Mouse (Mus musculus) embryo, embryonic 10.5 days (tissue): ENCODE measurements around the gene Cmtm7.
"Not testable (repeated sequence)": the region's sequence is repeated elsewhere in the genome, so short reads cannot be mapped to it uniquely, and the experiment has no call there.

Source experiments
- DNase-seq: peaks from one replicate; pipeline ENCODE4 v3.0.0-alpha.2; 2015; ENCODE audit warnings: low spot score

The Cmtm7 gene

GRCm38 (mm10) chr9:114763341-114763740 lies 18.3 kb downstream of the Cmtm7 start:
- DNase-seq, result peak; percentile 78

DNA sequence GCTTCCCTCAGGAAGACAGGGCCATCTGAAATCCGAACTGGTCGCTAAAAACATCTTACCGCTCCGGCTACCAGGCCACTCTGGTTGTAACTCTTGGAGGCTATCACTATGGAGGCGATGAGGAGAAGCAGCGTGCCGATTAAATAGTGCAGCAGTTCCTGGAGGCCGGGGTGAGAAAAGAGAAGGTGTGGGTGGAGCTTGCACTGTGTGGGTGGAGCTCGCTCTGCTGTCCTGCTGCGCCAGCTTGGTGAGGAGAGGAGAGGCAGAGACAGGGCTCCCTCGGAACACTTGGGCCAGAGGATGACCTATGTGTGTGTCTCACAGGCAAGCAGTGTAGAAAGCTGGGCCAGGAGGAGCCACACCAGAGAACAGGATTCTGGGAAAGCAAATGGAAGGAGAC lies 19.8 kb downstream of the Cmtm7 start:
- DNase-seq, result no peak

DNA sequence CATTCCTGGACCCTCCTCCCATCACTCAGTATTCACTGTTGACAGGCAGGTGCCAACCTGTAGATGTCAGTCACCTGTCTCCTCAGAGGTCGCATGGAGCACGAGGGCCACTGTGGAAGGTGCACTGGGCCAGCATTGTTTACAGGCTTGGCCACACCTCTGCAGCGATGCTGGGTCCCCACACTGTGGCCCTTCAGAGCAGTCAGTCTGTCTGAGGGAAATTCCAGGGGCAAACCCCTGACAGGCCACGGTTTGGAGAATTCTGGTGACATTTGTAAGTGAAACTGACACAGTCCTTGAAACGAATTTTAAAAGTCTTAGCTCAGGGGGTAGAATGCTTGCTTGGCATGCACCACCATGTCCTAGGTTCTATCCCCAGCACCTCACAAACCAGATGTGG lies 21.3 kb downstream of the Cmtm7 start:
- DNase-seq, result no peak

GRCm38 (mm10) chr9:114759886-114760285 lies 21.8 kb downstream of the Cmtm7 start:
- no peak for DNase-seq

- DNase-seq, result no peak
Observed at GRCm38 (mm10) chr9:114758801-114759200, 22.9 kb downstream of the Cmtm7 start.

GRCm38 (mm10) chr9:114758272-114758671 lies 23.4 kb downstream of the Cmtm7 start:
- DNase-seq, result no peak

DNA sequence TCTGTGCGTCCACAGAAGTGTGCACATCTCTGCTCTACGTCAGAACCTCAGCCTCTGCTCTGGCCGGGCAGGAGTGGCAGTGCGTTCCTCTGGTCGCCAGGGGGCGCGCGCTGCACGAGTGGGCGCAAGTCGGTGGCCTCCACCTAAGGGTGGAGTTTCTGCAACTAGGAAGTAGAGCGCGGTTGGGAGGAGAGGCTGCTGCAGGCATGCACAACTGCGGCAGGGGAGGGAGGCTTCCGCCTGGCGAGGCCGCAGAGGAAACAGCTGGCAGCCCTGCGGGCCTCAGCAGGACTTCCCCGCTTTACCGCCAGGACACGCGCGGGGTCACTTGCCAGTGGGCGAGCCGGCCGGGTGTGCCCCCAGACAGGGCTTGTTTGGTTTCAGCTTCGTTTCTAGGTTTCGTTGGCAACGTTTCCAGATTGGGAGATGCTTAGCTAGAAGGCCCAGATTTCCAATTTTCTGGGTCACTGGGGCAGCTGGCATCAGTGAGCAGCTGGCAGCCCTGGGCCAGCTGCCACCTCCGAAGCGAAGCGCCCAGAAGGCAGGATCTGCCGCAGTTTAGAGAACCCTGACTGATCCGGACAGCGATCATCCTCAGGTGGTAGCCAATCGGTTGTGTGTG lies 28.7 kb downstream of the Cmtm7 start:
- DNase-seq, result peak; percentile 89

DNA sequence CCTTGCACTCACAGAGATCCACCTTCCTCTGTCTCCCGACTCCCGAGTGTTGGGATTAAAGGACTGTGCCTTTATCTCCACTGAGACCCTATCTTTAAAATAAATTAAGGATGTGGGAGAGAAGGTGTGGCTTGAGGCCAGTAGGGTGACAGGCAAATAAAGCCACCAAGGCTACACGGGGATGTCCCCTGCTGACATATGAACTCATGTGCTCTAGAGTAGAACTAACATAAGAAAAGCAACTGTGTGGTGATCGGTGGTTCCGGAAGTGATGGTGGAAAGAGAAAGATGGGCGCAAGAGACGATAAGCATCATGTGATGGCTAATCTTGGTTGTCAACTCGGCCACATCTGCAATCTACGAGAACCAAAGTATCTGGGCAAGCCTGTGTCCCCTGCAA lies 29.3 kb downstream of the Cmtm7 start:
- DNase-seq, result no peak

- DNase-seq, result no peak
Observed at GRCm38 (mm10) chr9:114751582-114751981, 30.1 kb downstream of the Cmtm7 start.

- no peak for DNase-seq
Observed at GRCm38 (mm10) chr9:114747466-114747865, 34.2 kb downstream of the Cmtm7 start.

DNA sequence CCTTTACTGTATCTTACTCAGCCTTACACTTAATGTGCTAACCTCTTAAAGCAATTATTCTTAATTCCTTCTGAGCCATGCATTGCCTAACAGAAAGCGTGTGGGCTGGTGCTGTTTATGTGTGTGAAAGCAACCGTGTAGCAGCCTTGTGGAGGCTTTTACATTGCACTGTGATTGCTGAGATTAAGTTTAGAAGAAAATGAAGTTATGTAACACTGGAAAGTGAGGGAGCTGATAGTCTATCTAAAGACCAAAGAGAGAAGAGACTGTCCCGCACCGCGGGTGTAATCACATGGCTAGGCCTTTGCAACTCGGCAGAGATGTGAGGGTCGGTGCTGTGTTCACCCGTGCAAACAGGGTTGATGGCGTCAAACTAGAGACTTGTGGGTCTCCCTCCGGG lies 34.6 kb downstream of the Cmtm7 start:
- DNase-seq, result no peak

DNA sequence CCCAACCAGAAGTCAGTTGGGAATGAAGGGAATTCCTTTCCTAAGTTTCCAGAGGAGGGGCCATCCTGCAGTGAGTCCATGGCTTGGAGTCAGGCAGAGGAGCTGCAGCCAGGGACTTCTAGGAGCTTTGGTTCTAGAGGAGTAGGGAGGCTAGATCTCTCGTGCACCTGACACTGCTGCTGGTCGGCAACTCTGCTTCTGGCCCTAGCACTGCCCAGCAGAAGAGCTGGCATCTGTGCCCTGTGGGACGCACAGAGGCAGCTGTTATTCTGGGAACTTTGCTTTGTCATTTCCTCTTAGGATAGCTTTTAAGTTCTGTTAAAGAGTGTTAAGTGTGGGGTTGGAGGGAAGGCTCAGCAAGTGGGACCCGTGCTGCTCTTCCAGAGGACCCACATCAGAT lies 36.0 kb downstream of the Cmtm7 start:
- no peak for DNase-seq

GRCm38 (mm10) chr9:114745163-114745562 lies 36.5 kb downstream of the Cmtm7 start:
- DNase-seq, result no peak

- no peak for DNase-seq
Observed at GRCm38 (mm10) chr9:114742731-114743130, 38.9 kb downstream of the Cmtm7 start.

- no peak for DNase-seq
Observed at GRCm38 (mm10) chr9:114740336-114740735, 41.3 kb downstream of the Cmtm7 start.

GRCm38 (mm10) chr9:114736442-114736841 lies 45.2 kb downstream of the Cmtm7 start:
- DNase-seq, result peak; percentile 35

- DNase-seq, result no peak
Observed at GRCm38 (mm10) chr9:114733238-114733637, 48.4 kb downstream of the Cmtm7 start.

- peak; percentile 5 for DNase-seq
Observed at GRCm38 (mm10) chr9:114731871-114732682, 49.6 kb downstream of the Cmtm7 start.

DNA sequence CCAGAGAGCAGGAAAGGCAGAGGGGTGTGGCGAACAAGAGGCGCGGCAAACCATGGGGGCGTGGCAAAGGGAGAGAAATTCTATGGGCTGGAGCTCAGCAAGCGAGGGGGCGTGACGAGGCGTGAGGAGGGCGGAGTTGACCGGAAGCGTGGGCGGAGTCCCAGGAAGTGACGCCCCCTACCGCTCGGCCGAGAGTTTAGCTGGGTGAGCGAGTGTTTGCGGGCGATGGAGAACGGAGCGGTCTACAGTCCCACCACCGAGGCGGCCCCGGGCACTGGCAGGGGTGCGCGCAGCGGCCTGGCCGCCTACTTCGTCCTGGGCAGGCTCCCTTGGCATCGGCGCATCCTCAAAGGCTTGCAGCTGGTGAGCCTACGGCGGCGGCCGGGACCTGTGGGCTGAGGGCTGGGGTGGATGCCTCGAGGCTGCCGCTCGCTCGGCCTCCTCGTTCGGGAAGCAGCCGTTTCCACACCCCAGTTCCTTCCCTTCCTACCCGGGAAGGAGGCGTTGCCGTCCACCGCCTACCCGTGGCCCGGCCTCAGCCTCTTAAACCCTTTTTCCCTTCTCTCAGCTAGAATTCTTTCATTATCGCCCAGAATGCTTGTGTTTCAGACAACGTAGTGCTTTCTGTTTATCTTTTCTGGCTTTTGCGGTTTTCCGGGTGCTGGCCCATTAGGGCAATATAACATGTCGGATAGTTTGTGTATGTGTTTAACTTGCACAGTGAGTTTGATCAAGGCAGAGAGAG lies 50.5 kb downstream of the Cmtm7 start, which contains the start of gene Cmtm6:
Gene Cmtm6 (plus strand): TSS at position 106 of the 745 bp plus-strand sequence.
- DNase-seq, result peak; percentile 98

DNA sequence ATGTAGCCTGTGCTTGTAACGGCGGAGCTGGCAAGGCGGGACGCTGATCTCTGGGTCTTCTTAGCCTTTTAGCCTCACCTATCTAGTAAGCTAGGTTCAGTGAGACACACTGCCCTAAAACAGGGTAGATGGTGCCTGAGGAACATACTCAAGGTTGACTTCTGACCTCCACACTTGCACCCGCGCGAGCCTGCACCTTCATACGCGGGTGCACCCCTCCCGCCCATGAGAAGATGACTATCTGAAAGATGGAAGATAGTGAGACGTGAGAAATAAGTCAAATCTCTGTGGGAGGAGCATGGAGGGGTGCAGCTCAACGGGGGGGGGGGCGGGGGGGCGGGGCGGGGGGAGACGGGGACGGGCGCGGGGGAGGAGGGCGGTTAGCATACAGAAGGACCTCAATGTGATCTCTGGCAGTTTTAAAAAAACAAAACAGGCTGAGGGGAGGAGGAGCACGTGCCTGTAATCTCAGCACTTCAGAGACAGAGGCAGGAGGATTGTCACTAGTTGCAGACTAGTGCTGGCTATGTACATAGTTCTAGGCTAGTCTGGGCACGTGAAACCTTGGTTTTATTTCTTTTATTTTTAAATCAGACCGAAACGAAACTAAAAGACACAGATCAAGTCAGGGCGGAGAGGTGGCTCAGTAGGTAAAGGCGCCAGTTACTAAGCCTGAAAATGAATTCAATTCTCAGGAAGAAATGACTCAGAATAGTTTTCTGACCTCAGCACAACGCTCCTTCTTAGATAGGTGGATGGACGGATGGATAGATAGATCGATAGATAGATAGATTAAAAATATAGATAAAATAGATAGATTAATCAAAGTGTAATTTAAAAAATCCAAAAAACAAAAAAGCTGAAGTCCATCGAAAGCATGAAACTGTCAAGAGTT lies 51.5 kb downstream of the Cmtm7 start:
- DNase-seq, result peak; percentile 15

- not testable (repeated sequence) for DNase-seq
Observed at GRCm38 (mm10) chr9:114728432-114728831, 53.2 kb downstream of the Cmtm7 start.

DNA sequence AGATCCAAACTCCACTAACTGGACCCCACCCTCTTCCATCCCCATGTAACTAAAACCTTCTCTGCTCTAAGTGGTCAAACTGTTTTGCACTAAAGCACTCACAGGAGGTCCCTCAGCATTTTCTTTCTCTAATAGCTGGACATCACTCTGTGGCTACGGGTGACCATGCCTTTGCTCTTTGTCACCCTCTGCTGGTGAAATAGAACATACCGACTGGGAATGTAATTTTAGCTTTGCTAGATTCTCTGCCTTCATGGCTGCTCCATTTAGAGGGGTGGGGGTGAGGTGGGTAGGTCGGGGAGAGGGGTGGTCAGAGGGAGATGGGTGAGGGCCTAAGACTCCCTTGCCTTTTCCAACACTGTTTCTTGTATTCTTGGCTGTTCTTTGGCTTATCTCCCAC lies 54.3 kb downstream of the Cmtm7 start:
- DNase-seq, result peak; percentile 87
